Mouse (Mus musculus): ENCODE results near the gene U2surp. TPM values are rescaled to one million over a fixed set of nuclear protein-coding genes. Genes with fewer than 3 reads are reported as not detected.

Gene U2surp
- polyA plus RNA-seq, 1 experiment from 2014 or later = 87.5 TPM

DNA sequence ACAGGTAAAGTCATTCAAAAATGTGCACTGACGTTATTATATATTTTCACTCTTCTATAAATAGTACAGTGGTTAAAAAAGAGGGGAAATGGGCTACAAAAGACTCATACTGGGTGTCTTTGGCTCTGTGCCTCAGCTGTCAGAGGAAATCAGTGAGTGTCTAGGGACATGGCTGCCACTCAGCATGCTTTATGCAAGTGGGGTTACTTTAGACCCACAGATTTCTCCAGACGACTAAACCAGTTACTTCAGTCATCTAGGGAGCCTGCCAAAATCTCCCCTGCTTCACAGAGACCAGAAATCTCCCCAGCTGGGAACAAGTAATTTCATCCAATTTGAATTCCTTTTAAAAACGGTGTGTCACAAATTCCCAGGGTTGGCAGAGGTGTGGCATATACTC, 59.9 kb downstream of the U2surp start:
- Histone ChIP-seq H3K36me3 (peaks cover 12% of the 10 kb centered on the region), H3K27me3 (no peaks in the 10 kb centered on the region), H3K9me3 (replicated peaks) (no peaks in the 10 kb centered on the region), H3K27ac (no peak overlapping the region), H3K4me1 (replicated peaks) (no peaks in the 10 kb centered on the region), H3K4me3 (replicated peaks) (no peak overlapping the region), H3K4me2 (no peak overlapping the region), H3K9ac (no peak overlapping the region)
- 61% methylated on average over 3 of the region's 3 CpGs for WGBS (ENCODE audit: insufficient replicate concordance)
- no peak for ATAC-seq (ENCODE audit: low read depth)
- no peak for DNase-seq

DNA sequence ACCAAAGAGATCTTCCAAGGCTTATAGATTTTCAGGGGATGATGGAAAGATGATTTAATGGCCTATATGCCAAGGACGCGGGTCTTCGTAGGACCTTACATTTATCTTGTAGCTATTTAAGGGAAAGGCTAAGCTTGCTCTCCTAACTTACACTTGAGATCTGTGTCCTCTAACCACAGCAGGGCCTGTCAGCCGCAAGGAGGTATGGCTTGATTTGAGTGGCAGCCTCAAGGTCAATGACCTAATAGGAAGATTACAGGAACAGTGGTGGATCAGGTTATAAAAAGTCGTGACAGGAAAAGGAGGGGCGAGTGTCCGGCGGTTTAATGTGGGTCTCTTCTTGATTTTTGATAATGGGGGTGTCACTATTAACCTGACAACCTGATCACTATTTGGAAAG, 61.2 kb downstream of the U2surp start:
- Histone ChIP-seq H3K27me3 (no peaks in the 10 kb centered on the region), H3K9ac (no peak overlapping the region), H3K36me3 (peaks cover 5% of the 10 kb centered on the region; the same call in 1 of the 2 replicates), H3K4me3 (replicated peaks) (no peak overlapping the region), H3K4me2 (no peak overlapping the region), H3K27ac (no peak overlapping the region), H3K9me3 (replicated peaks) (no peaks in the 10 kb centered on the region), H3K4me1 (replicated peaks) (no peaks in the 10 kb centered on the region)
- DNase-seq (no peak), ATAC-seq (ENCODE audit: low read depth) (no peak)
- WGBS (ENCODE audit: insufficient replicate concordance) = 82% methylated on average over 8 of the region's 8 CpGs

DNA sequence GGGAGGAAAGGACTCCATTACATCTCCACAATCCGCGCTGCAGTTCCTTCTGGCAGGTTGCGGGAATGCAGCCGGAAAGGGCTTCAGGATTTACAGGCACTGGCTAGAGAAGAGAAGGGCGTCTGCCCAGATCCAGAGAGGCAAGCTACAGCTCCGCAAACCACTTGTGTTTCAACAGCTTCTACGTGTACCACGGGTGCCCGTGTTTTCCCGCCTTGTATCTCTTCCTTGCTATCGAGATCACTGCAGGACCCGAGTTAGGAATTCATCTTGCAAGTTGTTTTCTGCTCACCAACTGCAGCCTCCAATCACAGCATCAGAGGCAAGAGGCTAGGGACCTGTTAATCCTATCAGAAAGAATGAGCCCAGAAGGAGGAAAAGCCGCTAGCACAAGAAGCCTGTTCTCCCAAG, 69.5 kb downstream of the U2surp start:
- Histone ChIP-seq H3K9me3 (replicated peaks) (no peaks in the 10 kb centered on the region), H3K4me2 (no peak overlapping the region), H3K4me3 (replicated peaks) (no peak overlapping the region), H3K27me3 (peaks cover 20% of the 10 kb centered on the region), H3K27ac (no peak overlapping the region), H3K36me3 (no peaks in the 10 kb centered on the region), H3K9ac (no peak overlapping the region), H3K4me1 (replicated peaks) (no peaks in the 10 kb centered on the region)
- no peak for DNase-seq
- 19% methylated on average over 13 of the region's 13 CpGs for WGBS (ENCODE audit: insufficient replicate concordance)
- no peak for ATAC-seq (ENCODE audit: low read depth)

DNA sequence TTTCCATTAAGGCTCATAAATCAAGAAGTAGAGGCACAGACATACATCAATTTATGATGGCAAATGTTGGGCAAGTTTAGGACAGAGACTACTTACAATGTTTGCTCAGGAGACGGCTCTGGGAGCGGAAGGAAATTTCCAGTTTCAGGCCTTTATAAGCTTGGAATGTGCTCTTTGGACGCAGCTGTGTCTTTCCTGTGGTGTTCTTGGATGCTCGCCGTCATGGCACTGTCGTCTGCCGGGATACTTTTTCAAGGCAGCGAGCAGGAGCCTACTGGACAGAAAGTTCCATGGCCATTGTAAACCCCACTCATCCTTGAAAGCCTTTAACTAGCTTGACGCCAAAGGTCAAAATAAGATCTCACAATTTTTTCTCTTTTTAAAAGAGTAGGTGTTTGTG, 73.9 kb downstream of the U2surp start:
- no peaks in the 10 kb centered on the region for H3K9me3 ChIP-seq (replicated peaks)
- H3K4me2 ChIP-seq = no peak overlapping the region
- no peaks in the 10 kb centered on the region for H3K36me3 ChIP-seq
- peaks cover 11% of the 10 kb centered on the region for H3K27me3 ChIP-seq
- ATAC-seq (ENCODE audit: low read depth) (no peak), DNase-seq (no peak)
- no peak overlapping the region for H3K9ac ChIP-seq
- H3K4me3 ChIP-seq (replicated peaks) = no peak overlapping the region
- 76% methylated on average over 9 of the region's 9 CpGs for WGBS (ENCODE audit: insufficient replicate concordance)
- no peak overlapping the region for H3K27ac ChIP-seq
- H3K4me1 ChIP-seq (replicated peaks) = no peaks in the 10 kb centered on the region

DNA sequence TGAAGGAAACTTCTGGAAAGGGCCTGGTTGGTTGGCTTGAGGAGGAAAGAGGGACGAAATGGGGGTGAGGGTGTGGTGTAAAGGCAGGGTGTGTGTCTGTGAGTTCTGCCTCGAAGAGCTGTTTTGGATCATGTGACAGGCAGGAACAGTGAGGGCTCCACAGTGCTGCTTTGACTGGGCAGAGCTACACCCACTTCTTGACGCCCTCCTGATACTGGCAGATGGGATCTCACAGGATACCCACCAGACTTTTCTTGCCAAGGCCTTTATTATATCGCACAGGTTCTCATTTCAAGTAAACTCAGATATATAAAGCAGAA, 75.5 kb downstream of the U2surp start:
- no peak overlapping the region for H3K4me3 ChIP-seq (replicated peaks)
- no peak overlapping the region for H3K27ac ChIP-seq
- no peaks in the 10 kb centered on the region for H3K27me3 ChIP-seq
- 47% methylated on average over 4 of the region's 4 CpGs for WGBS (ENCODE audit: insufficient replicate concordance)
- no peaks in the 10 kb centered on the region for H3K9me3 ChIP-seq (replicated peaks)
- no peak overlapping the region for H3K9ac ChIP-seq
- no peak for ATAC-seq (ENCODE audit: low read depth)
- H3K4me1 ChIP-seq (replicated peaks) = no peaks in the 10 kb centered on the region
- H3K4me2 ChIP-seq = no peak overlapping the region
- DNase-seq = no peak
- H3K36me3 ChIP-seq = no peaks in the 10 kb centered on the region

DNA sequence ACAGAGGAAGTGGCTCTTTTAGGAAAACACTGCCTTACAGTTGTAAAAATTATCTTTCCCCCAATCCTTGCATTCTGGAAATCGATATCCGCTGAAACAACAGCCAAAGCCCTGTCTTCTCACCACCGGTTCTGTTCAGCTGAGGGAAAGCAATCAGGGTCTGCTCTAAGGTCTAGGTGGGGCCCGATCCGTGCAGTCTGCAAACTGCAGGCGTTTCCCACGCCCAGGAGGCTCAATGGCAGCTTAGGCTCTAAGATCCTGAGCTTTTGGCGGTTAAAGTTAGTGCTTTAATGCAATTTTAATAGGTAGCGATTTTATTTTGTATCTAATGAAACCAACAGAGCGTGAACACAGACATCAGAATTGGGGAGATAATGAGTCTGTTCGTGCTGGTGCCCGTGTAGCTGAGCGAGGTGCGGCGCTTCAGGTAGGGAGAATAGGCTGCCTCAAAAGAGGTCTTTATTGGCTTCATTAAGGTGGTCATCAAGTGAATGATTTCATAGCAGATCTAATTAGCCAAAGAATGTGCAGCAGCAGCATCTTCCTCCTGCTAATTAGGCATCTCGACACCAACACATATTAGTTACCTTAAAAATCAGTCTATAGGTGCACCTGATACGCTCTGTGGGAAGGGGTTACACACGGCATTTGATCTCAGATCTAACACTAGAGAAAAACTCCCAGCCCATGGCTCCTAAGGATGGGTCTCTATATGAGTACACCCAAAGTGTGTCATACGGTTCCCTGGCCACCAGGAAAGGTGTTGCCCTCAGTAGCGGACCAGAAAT, 76.1 kb downstream of the U2surp start:
- H3K36me3 ChIP-seq = no peaks in the 10 kb centered on the region
- ATAC-seq (ENCODE audit: low read depth) = no peak
- no peaks in the 10 kb centered on the region for H3K27me3 ChIP-seq
- no peak overlapping the region for H3K27ac ChIP-seq
- no peak overlapping the region for H3K4me2 ChIP-seq
- 62% methylated on average over 20 of the region's 20 CpGs for WGBS (ENCODE audit: insufficient replicate concordance)
- no peak for DNase-seq
- no peak overlapping the region for H3K4me3 ChIP-seq (replicated peaks)
- no peaks in the 10 kb centered on the region for H3K9me3 ChIP-seq (replicated peaks)
- no peaks in the 10 kb centered on the region for H3K4me1 ChIP-seq (replicated peaks)
- H3K9ac ChIP-seq = no peak overlapping the region

DNA sequence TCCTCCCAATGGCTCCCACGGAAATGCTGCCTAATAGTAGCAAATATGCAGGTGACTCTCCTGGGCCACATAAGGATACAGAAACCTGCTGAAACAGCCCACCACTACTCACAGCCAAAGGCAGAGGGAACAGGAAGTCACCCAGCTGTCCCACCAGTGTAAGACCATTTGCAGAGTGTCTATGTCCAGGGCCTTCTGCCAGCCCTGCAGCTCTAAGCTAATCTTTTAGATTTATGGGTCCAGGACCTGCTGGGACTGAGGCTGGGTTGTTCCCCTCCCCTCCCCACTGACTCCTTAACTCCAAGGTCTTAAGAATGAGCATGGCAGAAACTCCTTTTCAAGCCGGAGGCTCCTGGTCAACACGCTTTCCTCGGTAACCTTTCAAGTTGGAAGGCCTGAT, 83.5 kb downstream of the U2surp start:
- no peak overlapping the region for H3K9ac ChIP-seq
- H3K4me1 ChIP-seq (replicated peaks) = no peaks in the 10 kb centered on the region
- no peaks in the 10 kb centered on the region for H3K9me3 ChIP-seq (replicated peaks)
- H3K27ac ChIP-seq = no peak overlapping the region
- DNase-seq (no peak), ATAC-seq (ENCODE audit: low read depth) (no peak)
- no peaks in the 10 kb centered on the region for H3K27me3 ChIP-seq
- 77% methylated on average over 4 of the region's 4 CpGs for whole genome bisulfite sequencing (ENCODE audit: insufficient replicate concordance)
- H3K4me3 ChIP-seq (replicated peaks) = no peak overlapping the region
- H3K36me3 ChIP-seq = no peaks in the 10 kb centered on the region
- no peak overlapping the region for H3K4me2 ChIP-seq

DNA sequence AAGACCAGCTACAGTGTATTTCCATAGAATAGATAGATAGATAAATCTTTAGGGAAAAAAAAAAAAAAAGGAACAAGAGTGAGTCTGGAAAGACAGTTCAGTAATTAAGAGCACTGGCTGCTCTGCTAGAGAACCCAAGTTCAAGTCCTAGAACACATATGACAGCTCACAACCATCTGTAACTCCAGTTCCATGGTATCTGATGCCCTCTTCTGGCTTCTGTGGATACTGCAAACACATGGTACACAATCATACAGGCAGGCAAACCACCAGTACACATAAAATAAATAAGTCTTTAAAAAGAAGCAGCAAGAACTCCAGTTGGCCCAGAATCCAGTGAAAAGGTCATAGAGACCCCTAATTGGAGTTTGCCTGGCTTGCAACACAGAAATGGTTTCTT, 97.9 kb downstream of the U2surp start:
- no peak overlapping the region for H3K9ac ChIP-seq
- H3K4me2 ChIP-seq = no peak overlapping the region
- no peaks in the 10 kb centered on the region for H3K9me3 ChIP-seq (replicated peaks)
- H3K4me3 ChIP-seq (replicated peaks) = no peak overlapping the region
- no peak overlapping the region for H3K27ac ChIP-seq
- H3K4me1 ChIP-seq (replicated peaks) = no peaks in the 10 kb centered on the region
- DNase-seq (no peak), ATAC-seq (ENCODE audit: low read depth) (no peak)
- H3K36me3 ChIP-seq = no peaks in the 10 kb centered on the region
- H3K27me3 ChIP-seq = peaks cover 24% of the 10 kb centered on the region

DNA sequence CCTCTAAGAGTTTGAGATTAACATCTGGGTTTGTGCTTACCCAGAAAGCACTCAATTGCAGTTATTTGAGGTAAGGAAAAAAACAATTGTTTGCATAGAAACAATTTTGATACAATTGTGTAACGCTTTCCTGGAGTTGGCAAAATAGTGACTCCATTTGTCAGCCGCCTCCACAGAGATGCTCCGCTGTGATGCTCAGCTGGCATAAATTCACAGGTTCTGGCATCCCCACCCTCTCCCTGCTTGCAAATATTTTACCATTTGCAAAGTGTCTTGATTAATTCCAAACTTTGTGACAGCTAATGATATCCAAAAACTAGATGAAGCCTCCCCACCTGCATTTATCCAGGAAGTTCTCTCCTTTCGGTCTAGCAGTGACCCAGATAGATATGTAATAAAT, 99.7 kb downstream of the U2surp start:
- no peak overlapping the region for H3K4me3 ChIP-seq (replicated peaks)
- no peaks in the 10 kb centered on the region for H3K9me3 ChIP-seq (replicated peaks)
- ATAC-seq (ENCODE audit: low read depth) (no peak), DNase-seq (no peak)
- no peaks in the 10 kb centered on the region; the same call in 1 of the 2 replicates for H3K4me1 ChIP-seq (replicated peaks)
- H3K27me3 ChIP-seq = peaks cover 43% of the 10 kb centered on the region
- H3K27ac ChIP-seq = no peak overlapping the region
- 79% methylated on average over 4 of the region's 4 CpGs for WGBS (ENCODE audit: insufficient replicate concordance)
- no peaks in the 10 kb centered on the region for H3K36me3 ChIP-seq
- no peak overlapping the region for H3K9ac ChIP-seq
- no peak overlapping the region for H3K4me2 ChIP-seq

DNA sequence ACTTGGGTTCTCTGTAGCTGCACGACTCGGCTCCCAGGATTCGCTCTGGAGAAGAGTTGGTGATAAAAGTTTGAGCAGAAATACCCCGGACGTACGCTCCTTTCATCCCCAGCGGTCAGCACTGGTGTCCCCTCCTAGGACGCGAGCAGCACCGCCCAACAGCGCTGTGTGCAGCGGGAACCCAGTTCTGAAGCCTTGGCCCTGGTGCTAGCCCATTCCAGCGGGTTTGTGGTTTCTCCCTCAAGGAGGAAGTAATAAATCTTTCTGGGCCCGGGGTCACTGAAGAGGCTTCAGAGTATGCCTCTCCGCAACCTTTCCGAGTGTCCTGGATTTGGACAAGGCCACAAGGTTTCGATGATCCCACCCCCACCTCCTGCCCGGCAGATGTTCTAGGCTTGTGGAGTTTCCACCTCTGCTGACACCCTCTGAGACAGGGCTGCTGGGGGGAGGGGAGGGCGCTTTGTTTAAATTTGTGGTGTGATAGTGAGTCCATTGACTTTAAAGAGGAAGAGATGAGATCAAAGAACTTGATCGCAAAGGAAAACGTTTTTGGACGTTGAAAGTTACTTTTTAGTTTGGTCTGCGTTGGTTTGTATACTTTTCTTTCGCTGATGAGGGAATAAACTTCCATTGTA, 104.1 kb downstream of the U2surp start:
- Histone ChIP-seq H3K9ac (no peak overlapping the region), H3K4me1 (replicated peaks) (peaks cover 10% of the 10 kb centered on the region; the same call in 1 of the 2 replicates), H3K4me2 (peak overlapping the region; percentile 70), H3K36me3 (no peaks in the 10 kb centered on the region), H3K9me3 (replicated peaks) (no peaks in the 10 kb centered on the region), H3K4me3 (replicated peaks) (peak overlapping the region; percentile 53), H3K27me3 (peaks cover 82% of the 10 kb centered on the region), H3K27ac (no peak overlapping the region)
- DNase-seq (no peak), ATAC-seq (ENCODE audit: low read depth) (peak; percentile 39; the same call in 1 of the 2 replicates)
- WGBS (ENCODE audit: insufficient replicate concordance) = 1% methylated on average over 24 of the region's 24 CpGs

Data from liver, embryonic 13.5 days (tissue).